Mouse (Mus musculus) lung, adult 2 months (tissue): Measurements from ENCODE around the gene Mcemp1. TPM values are rescaled to one million over a fixed set of nuclear protein-coding genes. Genes with fewer than 3 reads are reported as not detected.

ENCODE experiments used
- DNase-seq: peaks from one replicate; pipeline ENCODE4 v3.0.0; 2022
- H3K4me1 ChIP-seq: fragments of 200-500 bp; 2 replicates; pipeline ENCODE4 v1.6.1; 2011; ENCODE audit warnings: low read length; ENCODE audit not compliant: control insufficient read depth, insufficient read depth
- H3K4me3 ChIP-seq: fragments of 200-500 bp; replicated peaks from 2 replicates; pipeline ENCODE3; 2011; ENCODE audit warnings: low read depth, mild to moderate bottlenecking, control low read depth, low read length; ENCODE audit errors: extremely low read depth
- CTCF ChIP-seq: fragments of 200-500 bp; IDR thresholded peaks from 2 replicates; pipeline ENCODE4 v1.5.1; 2011; ENCODE audit warnings: mild to moderate bottlenecking, low read length, control low read depth; ENCODE audit not compliant: insufficient read depth
- POLR2A ChIP-seq: fragments of 200-500 bp; IDR thresholded peaks from 2 replicates; pipeline ENCODE4 v1.6.1; 2011; ENCODE audit warnings: low read depth, mild to moderate bottlenecking, control low read depth, low read length, borderline replicate concordance; ENCODE audit errors: extremely low read depth
- WGBS: fragments of 180-500 bp; shearing (Covaris S2); methylation state at CpG from one replicate; pipeline ENCODE4 v1.1.7; 2018; 5-methylcytosine and 5-hydroxymethylcytosine counted together
- polyA plus RNA-seq: library from polyadenylated mRNA; depleted of rRNA; stranded (reverse); fragments of >200 nt; gene quantifications from 2 replicates; pipeline ENCODE4 v1.2.3, GENCODE M21; 2012

Mcemp1 gene
- polyA plus RNA-seq, 1 experiment: 10.0 TPM

- TF ChIP-seq CTCF (no peak), POLR2A (no peak)
- no peak for DNase-seq
- no peak overlapping the region for H3K4me3 ChIP-seq
- H3K4me1 ChIP-seq: no peaks in the 10 kb centered on the region
- WGBS: 70% methylated on average over 6 of the region's 6 CpGs
These were observed 18.6 kb upstream of the Mcemp1 start for GRCm38 (mm10) chr8:3646824-3647531.

GRCm38 (mm10) chr8:3647561-3647960 lies 18.0 kb upstream of the Mcemp1 start:
- WGBS: 66% methylated on average over 4 of the region's 4 CpGs
- H3K4me1 ChIP-seq: no peaks in the 10 kb centered on the region
- no peak overlapping the region for H3K4me3 ChIP-seq
- no peak for DNase-seq
- TF ChIP-seq CTCF (no peak), POLR2A (no peak)

- H3K4me3 ChIP-seq: no peak overlapping the region
- no peaks in the 10 kb centered on the region for H3K4me1 ChIP-seq
- no peak for DNase-seq
- no peak for TF ChIP-seq POLR2A
- WGBS: 55% methylated on average over 2 of the region's 2 CpGs
These were observed 17.3 kb upstream of the Mcemp1 start for GRCm38 (mm10) chr8:3648268-3648667.

- Histone ChIP-seq H3K4me1 (no peaks in the 10 kb centered on the region), H3K4me3 (no peak overlapping the region)
- TF ChIP-seq POLR2A (no peak), CTCF (no peak)
- DNase-seq: no peak
- 29% methylated on average over 1 of the region's 1 CpGs for WGBS
These were observed 16.6 kb upstream of the Mcemp1 start for GRCm38 (mm10) chr8:3648990-3649389.

GRCm38 (mm10) chr8:3652845-3653244 lies 12.7 kb upstream of the Mcemp1 start:
- 56% methylated on average over 3 of the region's 3 CpGs for WGBS
- DNase-seq: no peak
- Histone ChIP-seq H3K4me3 (no peak overlapping the region), H3K4me1 (no peaks in the 10 kb centered on the region)
- TF ChIP-seq POLR2A (no peak), CTCF (no peak)

GRCm38 (mm10) chr8:3654726-3655508 lies 10.6 kb upstream of the Mcemp1 start:
- no peaks in the 10 kb centered on the region for H3K4me1 ChIP-seq
- 64% methylated on average over 11 of the region's 11 CpGs for WGBS
- TF ChIP-seq CTCF (no peak), POLR2A (no peak)
- H3K4me3 ChIP-seq: no peak overlapping the region
- DNase-seq: no peak

- no peak for DNase-seq
- TF ChIP-seq CTCF: no peak
- no peak for TF ChIP-seq POLR2A
- no peak within 1 kb of the TSS for H3K4me3 ChIP-seq
- 67% methylated on average over 3 of the region's 3 CpGs for WGBS
- H3K4me1 ChIP-seq: no peaks in the 10 kb centered on the region
These were observed 10.0 kb upstream of the Mcemp1 start, which contains the start of gene Retn for GRCm38 (mm10) chr8:3655526-3655925. TSS of gene Retn (plus strand) at chr8:3655770.

- TF ChIP-seq CTCF: no peak
- no peak for TF ChIP-seq POLR2A
- 25% methylated on average over 7 of the region's 7 CpGs for WGBS
- Histone ChIP-seq H3K4me3 (no peak overlapping the region), H3K4me1 (no peaks in the 10 kb centered on the region)
- DNase-seq: no peak
These were observed 8.7 kb upstream of the Mcemp1 start for GRCm38 (mm10) chr8:3656725-3657381.

GRCm38 (mm10) chr8:3660889-3661288 lies 4.7 kb upstream of the Mcemp1 start:
- Histone ChIP-seq H3K4me1 (no peaks in the 10 kb centered on the region), H3K4me3 (no peak overlapping the region)
- TF ChIP-seq CTCF (no peak), POLR2A (no peak)
- 54% methylated on average over 8 of the region's 8 CpGs for WGBS
- DNase-seq: no peak
